Mouse (Mus musculus): ENCODE results near the gene Dcps.

DNA sequence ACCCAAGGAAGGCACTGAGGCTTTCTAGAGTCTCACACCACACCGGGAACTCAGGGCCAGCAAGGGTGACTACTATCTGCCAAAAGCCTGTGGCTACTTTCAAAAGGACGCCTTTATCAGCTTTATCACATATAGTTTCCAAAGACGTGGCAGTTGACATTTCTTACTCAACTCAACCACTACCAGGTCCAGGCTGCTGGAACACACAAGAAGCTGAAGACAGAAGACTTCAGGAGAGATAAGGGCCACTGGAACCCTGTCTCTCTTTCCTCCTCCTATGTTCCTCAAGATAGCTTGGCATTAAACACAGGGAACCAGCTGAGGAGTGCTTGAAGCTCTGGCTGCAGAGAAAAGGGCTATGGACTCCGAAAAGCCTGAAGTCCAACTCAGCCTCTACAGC, 78.0 kb downstream of the Dcps start:
- TF ChIP-seq CTCF (IDR thresholded peaks at IDR 0.05; ENCODE audit: low read depth, low read length) (no peak), POLR2A (IDR thresholded peaks at IDR 0.05; ENCODE audit: extremely low read depth, insufficient read depth, low read length) (no peak)

All from liver, adult 2 months (tissue).